Mouse (Mus musculus) kidney, embryonic 14.5 days (tissue): ENCODE results near the gene Agtrap. TPM values are rescaled to one million over a fixed set of nuclear protein-coding genes. Genes with fewer than 3 reads are reported as not detected.
"Not testable (repeated sequence)": the region's sequence is repeated elsewhere in the genome, so short reads cannot be mapped to it uniquely, and the experiment has no call there.

Experiments used
- ATAC-seq: fragments of 200-750 bp; cut with Nextera tagmentation; 2 replicates; pipeline ENCODE4 v1.8.0; 2017; ENCODE audit warnings: moderate number of reproducible peaks, mild to moderate bottlenecking, moderate TSS enrichment, moderate library complexity; ENCODE audit not compliant: low FRiP score, low TSS enrichment
- H3K27ac ChIP-seq: fragments of 300-500 bp; sonication (generic); 2 replicates; pipeline ENCODE4 v1.5.1; 2014; ENCODE audit warnings: low read depth, mild to moderate bottlenecking, low read length, moderate library complexity, mixed read lengths
- H3K27me3 ChIP-seq: fragments of 300-500 bp; sonication (generic); 2 replicates; pipeline ENCODE4 v1.6.1; 2014; ENCODE audit warnings: mild to moderate bottlenecking, low read length; ENCODE audit not compliant: control insufficient read depth, insufficient read depth
- H3K36me3 ChIP-seq: fragments of 300-500 bp; sonication (generic); 2 replicates; pipeline ENCODE4 v1.6.1; 2014; ENCODE audit warnings: low read length, mixed read lengths; ENCODE audit not compliant: control insufficient read depth, insufficient read depth
- H3K4me1 ChIP-seq: fragments of 300-500 bp; sonication (generic); 2 replicates; pipeline ENCODE4 v1.6.1; 2014; ENCODE audit warnings: low read length, mixed read lengths; ENCODE audit not compliant: control insufficient read depth, insufficient read depth
- H3K4me2 ChIP-seq: fragments of 300-500 bp; sonication (generic); replicated peaks from 2 replicates; pipeline ENCODE4 v1.6.1; 2014; ENCODE audit warnings: low read depth, mild to moderate bottlenecking, low read length
- H3K4me3 ChIP-seq: fragments of 300-500 bp; sonication (generic); 2 replicates; pipeline ENCODE4 v1.5.1; 2014; ENCODE audit warnings: mild to moderate bottlenecking, low read length
- H3K9ac ChIP-seq: fragments of 300-500 bp; sonication (generic); 2 replicates; pipeline ENCODE4 v1.6.1; 2014; ENCODE audit warnings: low read depth, mild to moderate bottlenecking, low read length, moderate library complexity
- H3K9me3 ChIP-seq: fragments of 300-500 bp; sonication (generic); 2 replicates; pipeline ENCODE4 v1.6.1; 2016; ENCODE audit warnings: low read length; ENCODE audit not compliant: control insufficient read depth
- WGBS: fragments of 180-500 bp; shearing (Covaris S2); extraction: QIAGEN DNeasy Blood & Tissue Kit; methylation state at CpG from one replicate; pipeline ENCODE4 v1.1.7; 2014; 5-methylcytosine and 5-hydroxymethylcytosine counted together
- polyA plus RNA-seq: library from polyadenylated mRNA; unstranded; fragments of >200 nt; fragmentation: Nextera tagmentation; extraction: Ambion mirVana; gene quantifications from 2 replicates; pipeline ENCODE4 v1.2.1, GENCODE M21; 2014

Gene Agtrap
- polyA plus RNA-seq, 1 experiment from 2014 or later: 22.8 TPM

DNA sequence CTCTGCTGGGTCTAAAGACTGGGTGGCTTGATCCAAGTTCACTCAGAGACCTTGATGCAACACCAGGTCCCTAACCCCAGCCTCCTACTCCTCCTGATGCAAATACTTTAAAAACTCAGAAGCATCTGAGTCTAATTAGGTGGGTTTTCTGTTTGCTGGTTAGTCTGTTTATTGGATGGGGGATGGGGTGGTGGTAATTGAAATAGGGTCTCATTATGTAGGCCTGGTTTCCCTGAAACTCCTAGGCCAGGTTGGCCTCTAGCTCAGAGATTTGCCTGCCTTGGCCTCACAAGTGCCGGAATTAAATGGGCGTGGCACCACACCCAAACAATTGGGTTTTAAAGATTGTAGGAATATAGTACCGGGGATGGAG lies 34.8 kb upstream of the Agtrap start:
- ATAC-seq: no peak
- Histone ChIP-seq H3K36me3 (no peaks in the 10 kb centered on the region), H3K4me3 (no peak overlapping the region), H3K4me2 (no peak overlapping the region), H3K9me3 (no peaks in the 10 kb centered on the region), H3K4me1 (no peaks in the 10 kb centered on the region), H3K9ac (no peak overlapping the region), H3K27ac (no peak overlapping the region), H3K27me3 (no peaks in the 10 kb centered on the region; the same call in 1 of the 2 replicates)
- WGBS: 62% methylated on average over 3 of the region's 3 CpGs

DNA sequence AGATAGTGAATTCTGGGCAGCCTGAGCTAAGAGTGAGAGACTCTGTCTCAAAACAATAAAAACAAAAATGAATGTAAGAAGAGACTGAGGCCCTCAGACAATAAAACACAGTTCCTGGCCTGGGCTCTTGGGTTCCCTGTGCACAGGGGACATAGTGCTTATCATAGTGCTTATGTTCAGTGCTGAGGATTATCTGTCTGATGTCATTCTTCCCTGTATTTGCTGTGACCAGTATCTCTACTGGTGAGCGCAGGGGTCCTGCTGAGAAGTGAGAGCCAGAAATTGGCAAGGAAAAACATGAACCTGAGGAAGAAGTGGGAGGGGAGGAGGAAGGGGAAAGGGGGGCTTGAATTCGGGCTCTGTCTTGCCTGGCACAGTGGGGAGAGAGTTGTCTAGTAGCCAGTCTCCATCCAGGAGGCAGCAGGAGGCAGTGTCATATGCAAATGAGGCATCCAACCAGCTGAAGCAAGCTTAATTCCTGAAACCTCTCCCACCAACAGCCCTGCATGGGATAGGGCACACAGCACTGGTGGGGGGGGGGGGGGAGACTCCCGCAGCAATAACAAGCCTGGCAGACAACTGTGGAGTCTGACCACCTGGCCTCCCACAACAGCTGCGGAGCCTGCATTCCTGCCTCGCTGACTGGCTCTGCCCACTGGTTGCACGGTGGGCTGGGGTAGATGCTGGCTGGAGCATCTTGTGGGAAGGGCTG lies 34.3 kb upstream of the Agtrap start:
- Histone ChIP-seq H3K9ac (no peak overlapping the region; the same call in 1 of the 2 replicates), H3K4me3 (no peak overlapping the region), H3K27ac (no peak overlapping the region), H3K4me1 (no peaks in the 10 kb centered on the region), H3K27me3 (no peaks in the 10 kb centered on the region; the same call in 1 of the 2 replicates), H3K4me2 (no peak overlapping the region), H3K36me3 (no peaks in the 10 kb centered on the region), H3K9me3 (no peaks in the 10 kb centered on the region)
- 14% methylated on average over 6 of the region's 6 CpGs for WGBS
- peak; percentile 61 for ATAC-seq

DNA sequence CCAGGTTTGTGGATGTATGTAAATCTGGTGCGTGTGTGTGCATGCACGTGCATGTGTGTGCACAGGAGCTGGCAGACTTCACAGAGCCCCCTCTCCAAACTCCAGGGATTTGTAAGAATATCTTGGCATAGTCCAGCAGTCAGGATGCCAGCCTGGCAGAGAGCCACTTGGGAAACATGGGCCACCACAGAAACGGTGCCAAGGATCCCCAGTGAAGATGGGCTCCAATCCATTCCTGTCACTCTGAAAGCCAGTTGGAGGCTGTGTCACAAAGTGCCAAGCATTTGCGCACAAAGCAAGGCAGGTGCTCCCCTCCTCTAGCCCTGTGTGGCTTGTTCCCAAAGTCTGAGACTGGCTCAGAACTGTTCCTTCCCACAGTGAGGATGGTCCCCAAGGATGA lies 33.5 kb upstream of the Agtrap start:
- Histone ChIP-seq H3K36me3 (no peaks in the 10 kb centered on the region), H3K4me1 (no peaks in the 10 kb centered on the region), H3K4me2 (no peak overlapping the region), H3K4me3 (no peak overlapping the region), H3K27ac (no peak overlapping the region), H3K9me3 (no peaks in the 10 kb centered on the region; the same call in 1 of the 2 replicates), H3K9ac (no peak overlapping the region; the same call in 1 of the 2 replicates), H3K27me3 (no peaks in the 10 kb centered on the region; the same call in 1 of the 2 replicates)
- WGBS: 89% methylated on average over 4 of the region's 4 CpGs
- ATAC-seq: no peak

DNA sequence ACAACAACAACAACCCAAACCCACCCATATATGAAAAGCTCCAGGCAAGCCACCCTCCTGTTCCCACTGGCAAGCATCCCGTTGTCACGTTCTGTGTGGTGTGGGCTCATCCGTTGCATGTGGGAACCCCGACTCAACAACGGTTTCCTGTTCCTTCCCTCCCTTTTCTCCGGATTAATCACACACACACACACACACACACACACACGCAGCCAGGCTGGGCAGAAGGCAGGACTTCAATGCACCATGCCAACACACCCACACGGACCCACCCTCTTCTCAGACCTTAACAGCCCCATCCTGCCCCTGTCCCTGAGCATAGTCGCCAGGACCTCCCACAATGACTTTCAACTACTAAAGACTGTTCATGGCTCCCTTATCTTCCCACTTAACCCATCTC lies 32.7 kb upstream of the Agtrap start:
- H3K36me3 ChIP-seq: no peaks in the 10 kb centered on the region
- no peaks in the 10 kb centered on the region for H3K4me1 ChIP-seq
- 77% methylated on average over 9 of the region's 9 CpGs for WGBS
- H3K9ac ChIP-seq: no peak overlapping the region
- H3K4me2 ChIP-seq: no peak overlapping the region
- no peaks in the 10 kb centered on the region; the same call in 1 of the 2 replicates for H3K9me3 ChIP-seq
- no peak overlapping the region for H3K27ac ChIP-seq
- no peaks in the 10 kb centered on the region for H3K27me3 ChIP-seq
- H3K4me3 ChIP-seq: no peak overlapping the region
- no peak for ATAC-seq

DNA sequence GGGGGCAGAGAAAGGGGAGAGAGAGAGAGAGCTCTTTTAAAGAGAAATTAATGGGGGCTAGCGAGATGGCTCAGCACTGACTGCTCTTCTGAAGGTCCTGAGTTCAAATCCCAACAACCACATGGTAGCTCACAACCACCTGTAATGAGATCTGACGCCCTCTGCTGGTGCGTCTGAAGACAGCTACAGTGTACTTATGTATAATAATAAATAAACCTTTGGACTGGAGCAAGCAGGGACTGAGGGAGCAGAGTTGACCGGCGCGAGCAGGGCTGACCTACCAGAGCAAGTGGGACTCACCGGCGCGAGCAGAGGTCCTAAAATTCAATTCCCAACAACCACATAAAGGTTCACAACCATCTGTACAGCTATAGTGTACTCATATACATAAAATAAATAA lies 31.7 kb upstream of the Agtrap start:
- H3K9me3 ChIP-seq, H3K27ac ChIP-seq, H3K4me2 ChIP-seq, H3K4me3 ChIP-seq, H3K4me1 ChIP-seq, H3K27me3 ChIP-seq, H3K9ac ChIP-seq, H3K36me3 ChIP-seq, ATAC-seq: not testable (repeated sequence)
- 85% methylated on average over 9 of the region's 9 CpGs for WGBS

DNA sequence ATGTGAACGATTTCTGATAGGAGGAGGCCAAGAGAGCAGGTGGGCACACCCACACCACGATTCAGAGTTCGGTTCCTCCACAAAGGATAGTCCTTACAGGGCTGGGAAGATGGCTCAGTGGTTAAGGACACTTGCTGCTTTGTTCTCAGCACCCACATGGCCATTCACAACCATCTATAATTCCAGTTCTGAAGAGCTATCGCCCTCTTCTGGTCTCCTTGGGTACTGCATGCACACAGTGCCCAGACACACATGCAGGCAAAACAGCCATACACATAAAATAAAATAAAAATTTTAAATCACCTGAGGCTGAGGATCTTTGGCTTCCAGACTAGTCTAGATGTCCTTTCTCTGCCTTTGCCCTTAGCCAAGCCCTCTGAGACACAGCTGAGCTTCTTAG lies 29.6 kb upstream of the Agtrap start:
- Histone ChIP-seq H3K27me3 (no peaks in the 10 kb centered on the region), H3K36me3 (no peaks in the 10 kb centered on the region), H3K9me3 (no peaks in the 10 kb centered on the region; the same call in 1 of the 2 replicates), H3K4me3 (no peak overlapping the region), H3K4me2 (no peak overlapping the region), H3K4me1 (0 out of 2 replicates have a peak, but pooled peaks cover 4% of the 10 kb centered on the region), H3K9ac (no peak overlapping the region), H3K27ac (no peak overlapping the region)
- no peak for ATAC-seq
- WGBS: 73% methylated on average over 4 of the region's 4 CpGs

DNA sequence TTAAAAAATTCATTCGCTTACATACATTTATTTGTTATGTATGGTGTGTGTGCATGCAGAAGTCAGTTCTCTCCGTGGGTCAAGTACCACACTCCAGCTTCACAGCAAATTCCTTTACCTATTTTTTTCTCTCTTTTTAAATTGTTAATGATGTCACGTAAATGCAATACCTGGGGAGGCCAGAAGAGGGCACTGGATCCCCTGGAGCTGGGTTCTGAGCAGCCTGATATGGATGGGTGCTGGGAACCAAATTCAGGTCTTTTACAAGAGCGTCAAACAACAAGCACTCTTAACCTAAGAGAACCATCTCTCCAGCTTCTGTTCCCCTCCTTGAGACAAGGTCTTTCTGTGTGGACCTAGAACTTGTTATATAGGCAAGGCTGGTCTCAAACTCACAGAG lies 28.8 kb upstream of the Agtrap start:
- H3K36me3 ChIP-seq: no peaks in the 10 kb centered on the region
- no peak overlapping the region for H3K9ac ChIP-seq
- 0 out of 2 replicates have a peak, but pooled peaks cover 4% of the 10 kb centered on the region for H3K4me1 ChIP-seq
- no peak overlapping the region for H3K4me2 ChIP-seq
- WGBS: 84% methylated on average over 4 of the region's 4 CpGs
- H3K27ac ChIP-seq: no peak overlapping the region
- no peak overlapping the region for H3K4me3 ChIP-seq
- ATAC-seq: no peak
- no peaks in the 10 kb centered on the region for H3K27me3 ChIP-seq
- H3K9me3 ChIP-seq: no peaks in the 10 kb centered on the region; the same call in 1 of the 2 replicates

DNA sequence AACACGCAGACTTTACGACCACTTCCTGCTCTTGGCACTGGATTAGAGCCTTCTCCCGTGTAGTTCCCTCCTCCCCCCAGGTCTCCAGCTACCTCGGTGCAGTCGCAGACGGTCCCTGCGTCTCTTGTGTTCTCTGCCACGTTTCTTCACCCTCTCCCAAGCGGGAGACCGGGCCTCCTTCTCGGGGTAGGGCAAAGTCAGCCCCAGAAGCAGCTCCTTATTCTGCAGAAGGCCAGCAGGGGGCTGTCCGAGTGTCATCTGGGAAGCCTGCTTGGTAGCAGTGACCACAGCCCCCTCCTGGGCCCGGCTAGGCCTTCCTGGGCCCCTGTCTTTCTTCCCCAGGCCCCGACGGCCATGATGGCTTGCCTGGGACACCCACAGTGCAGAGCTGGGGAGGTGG lies 27.6 kb upstream of the Agtrap start:
- Histone ChIP-seq H3K36me3 (no peaks in the 10 kb centered on the region), H3K9ac (no peak overlapping the region), H3K4me2 (peak overlapping the region; percentile 24), H3K4me1 (0 out of 2 replicates have a peak, but pooled peaks cover 4% of the 10 kb centered on the region), H3K27ac (no peak overlapping the region), H3K9me3 (no peaks in the 10 kb centered on the region; the same call in 1 of the 2 replicates), H3K4me3 (no peak overlapping the region), H3K27me3 (no peaks in the 10 kb centered on the region)
- WGBS: 2% methylated on average over 15 of the region's 15 CpGs
- peak; percentile 51; the same call in 1 of the 2 replicates for ATAC-seq

DNA sequence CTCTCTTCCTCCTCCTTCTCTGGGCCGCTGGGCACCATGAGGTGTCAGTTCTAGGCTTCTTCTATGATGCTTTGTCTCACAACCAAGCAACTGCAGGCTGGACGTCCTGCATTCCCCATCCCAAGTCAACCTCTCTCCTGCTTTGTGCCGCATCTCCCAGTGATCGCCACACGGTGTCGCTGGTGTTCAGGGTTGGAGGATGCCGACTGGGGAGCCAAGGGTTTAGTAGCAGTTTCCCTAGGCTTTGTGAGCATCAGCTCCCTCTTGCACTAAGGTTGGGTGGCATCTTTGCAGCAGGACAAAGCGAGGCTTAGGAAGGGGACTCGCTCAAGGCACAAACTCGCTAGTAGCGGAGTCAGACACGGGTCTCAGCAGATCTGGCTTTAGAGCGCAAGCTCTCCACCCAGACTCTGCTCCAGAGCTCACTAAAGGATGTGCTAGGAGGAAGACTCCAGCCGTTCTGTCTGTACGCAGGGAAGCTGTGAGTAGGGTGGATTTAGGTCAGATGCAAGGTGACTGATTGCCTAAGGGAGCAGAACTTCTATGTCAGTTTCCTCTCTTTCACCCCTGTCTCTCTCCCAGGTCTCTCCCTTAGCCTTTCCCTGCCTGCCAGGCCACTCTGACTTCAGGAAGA lies 27.0 kb upstream of the Agtrap start:
- no peaks in the 10 kb centered on the region for H3K36me3 ChIP-seq
- 0 out of 2 replicates have a peak, but pooled peaks cover 4% of the 10 kb centered on the region for H3K4me1 ChIP-seq
- no peaks in the 10 kb centered on the region; the same call in 1 of the 2 replicates for H3K9me3 ChIP-seq
- H3K4me2 ChIP-seq: peak overlapping the region; percentile 24; the same call in 1 of the 2 replicates
- WGBS: 4% methylated on average over 15 of the region's 15 CpGs
- H3K4me3 ChIP-seq: no peak overlapping the region
- ATAC-seq: peak; percentile 67
- H3K27ac ChIP-seq: no peak overlapping the region
- H3K27me3 ChIP-seq: no peaks in the 10 kb centered on the region
- no peak overlapping the region for H3K9ac ChIP-seq
